Mouse (Mus musculus) forebrain, embryonic 11.5 days (tissue): ENCODE results near the gene Frmd4b. TPM values are rescaled to one million over a fixed set of nuclear protein-coding genes. Genes with fewer than 3 reads are reported as not detected.

Experiments
- ATAC-seq: fragments of 200-750 bp; cut with Nextera tagmentation; replicated peaks from 2 replicates; pipeline ENCODE4 v1.8.0; 2017; ENCODE audit warnings: moderate TSS enrichment; ENCODE audit not compliant: low FRiP score
- DNase-seq: peaks from one replicate; pipeline ENCODE4 v3.0.0-alpha.2; 2017; ENCODE audit warnings: low spot score
- H3K27ac ChIP-seq: fragments of 300-500 bp; sonication (generic); 2 replicates; pipeline ENCODE4 v1.5.1; 2014; ENCODE audit warnings: low read depth, low read length
- H3K27me3 ChIP-seq: fragments of 300-500 bp; sonication (generic); 2 replicates; pipeline ENCODE4 v1.6.1; 2014; ENCODE audit warnings: mild to moderate bottlenecking, low read length, mixed read lengths; ENCODE audit not compliant: control insufficient read depth, insufficient read depth
- H3K36me3 ChIP-seq: fragments of 300-500 bp; sonication (generic); 2 replicates; pipeline ENCODE4 v1.6.1; 2014; ENCODE audit warnings: mild to moderate bottlenecking, low read length, moderate library complexity, mixed read lengths; ENCODE audit not compliant: control insufficient read depth, insufficient read depth
- H3K4me1 ChIP-seq: fragments of 300-500 bp; sonication (generic); replicated peaks from 2 replicates; pipeline ENCODE4 v1.6.1; 2014; ENCODE audit warnings: low read length, mixed read lengths; ENCODE audit not compliant: control insufficient read depth, insufficient read depth
- H3K4me2 ChIP-seq: fragments of 300-500 bp; sonication (generic); 2 replicates; pipeline ENCODE4 v1.6.1; 2014; ENCODE audit warnings: low read depth, mild to moderate bottlenecking, low read length, moderate library complexity, mixed read lengths; ENCODE audit not compliant: severe bottlenecking
- H3K4me3 ChIP-seq: fragments of 300-500 bp; sonication (generic); 2 replicates; pipeline ENCODE4 v1.5.1; 2014; ENCODE audit warnings: low read depth, low read length
- H3K9ac ChIP-seq: fragments of 300-500 bp; sonication (generic); 2 replicates; pipeline ENCODE4 v1.6.1; 2014; ENCODE audit warnings: low read length
- H3K9me3 ChIP-seq: fragments of 300-500 bp; sonication (generic); 2 replicates; pipeline ENCODE4 v1.6.1; 2016; ENCODE audit warnings: low read length, mixed read lengths; ENCODE audit not compliant: control insufficient read depth
- WGBS: fragments of 180-500 bp; shearing (Covaris S2); extraction: QIAGEN DNeasy Blood & Tissue Kit; methylation state at CpG from one replicate; pipeline ENCODE4 v1.1.7; 2014; 5-methylcytosine and 5-hydroxymethylcytosine counted together
- polyA plus RNA-seq: library from polyadenylated mRNA; unstranded; fragments of >200 nt; fragmentation: Nextera tagmentation; extraction: Ambion mirVana; gene quantifications from 2 replicates; pipeline ENCODE4 v1.2.1, GENCODE M21; 2014

Frmd4b gene
- polyA plus RNA-seq, 1 experiment from 2014 or later = 35.7 TPM

DNA sequence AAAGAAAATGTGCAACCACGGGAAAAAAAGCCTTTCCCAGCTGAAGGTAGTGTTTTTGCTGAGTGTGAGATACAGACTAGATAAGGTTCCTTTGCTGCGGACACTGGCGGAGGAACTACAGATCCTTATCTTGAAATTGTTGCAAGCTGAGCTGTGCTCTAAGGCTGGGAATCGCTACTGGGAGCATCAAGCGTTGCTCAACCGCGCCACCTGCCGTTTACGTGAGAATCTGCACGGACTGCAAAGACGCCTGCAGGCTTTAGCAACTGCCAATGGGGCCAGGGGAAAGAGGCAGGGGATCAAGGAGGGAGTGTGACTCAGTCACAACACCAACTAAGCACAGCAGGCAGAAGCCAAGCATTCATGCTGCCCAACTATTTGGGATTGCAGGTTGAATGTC lies 94.2 kb downstream of the Frmd4b start:
- ATAC-seq (peak; percentile 57), DNase-seq (peak; percentile 93)
- Histone ChIP-seq H3K4me1 (peaks cover 11% of the 10 kb centered on the region; the same call in 1 of the 2 replicates), H3K9ac (no peak overlapping the region), H3K4me3 (no peak overlapping the region), H3K27me3 (no peaks in the 10 kb centered on the region; the same call in 1 of the 2 replicates), H3K27ac (no peak overlapping the region), H3K9me3 (no peaks in the 10 kb centered on the region), H3K4me2 (0 out of 2 replicates have a peak overlapping the region, but pooled peaks have one; percentile 15), H3K36me3 (no peaks in the 10 kb centered on the region)
- 3% methylated on average over 11 of the region's 11 CpGs for WGBS

DNA sequence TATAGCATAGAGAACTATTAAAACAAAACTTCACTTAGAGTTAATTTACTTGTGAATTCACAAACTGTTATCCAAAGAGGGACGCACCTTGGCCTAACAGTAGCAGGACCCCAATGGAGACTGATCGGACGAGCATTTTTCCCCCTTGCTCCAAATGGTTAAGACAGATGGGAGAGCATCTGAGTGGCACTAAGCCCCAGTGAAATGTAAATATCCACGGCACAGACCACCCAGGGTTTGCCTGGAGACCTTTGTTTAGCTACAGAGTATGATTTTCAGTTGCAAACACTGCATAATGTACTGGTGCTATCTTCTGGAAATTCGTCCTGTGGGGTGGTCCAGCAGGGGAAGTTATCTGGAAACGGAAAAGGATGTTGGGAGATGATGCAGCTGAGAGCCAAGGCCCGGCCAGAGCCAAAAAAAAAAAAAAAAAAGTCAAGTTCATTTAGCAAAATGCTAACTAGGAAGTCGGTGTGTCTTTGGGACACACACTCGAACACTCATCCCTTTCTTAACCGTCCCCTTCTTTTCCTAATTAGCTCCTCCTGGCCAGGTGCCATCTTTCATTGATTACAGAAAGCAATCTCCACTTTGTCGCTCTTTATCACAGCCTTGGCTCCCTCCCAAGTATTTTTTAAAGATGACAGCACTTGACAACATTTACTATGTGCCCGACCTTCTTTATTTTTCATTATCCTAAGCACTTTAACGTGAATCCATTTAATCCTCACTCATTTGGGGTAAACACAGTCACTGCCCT lies 95.9 kb downstream of the Frmd4b start:
- 61% methylated on average over 13 of the region's 13 CpGs for WGBS
- Histone ChIP-seq H3K4me3 (no peak overlapping the region), H3K4me1 (peaks cover 17% of the 10 kb centered on the region; the same call in 1 of the 2 replicates), H3K36me3 (no peaks in the 10 kb centered on the region), H3K4me2 (no peak overlapping the region), H3K9ac (no peak overlapping the region), H3K27me3 (no peaks in the 10 kb centered on the region), H3K27ac (no peak overlapping the region), H3K9me3 (no peaks in the 10 kb centered on the region)
- ATAC-seq (no peak), DNase-seq (no peak)

DNA sequence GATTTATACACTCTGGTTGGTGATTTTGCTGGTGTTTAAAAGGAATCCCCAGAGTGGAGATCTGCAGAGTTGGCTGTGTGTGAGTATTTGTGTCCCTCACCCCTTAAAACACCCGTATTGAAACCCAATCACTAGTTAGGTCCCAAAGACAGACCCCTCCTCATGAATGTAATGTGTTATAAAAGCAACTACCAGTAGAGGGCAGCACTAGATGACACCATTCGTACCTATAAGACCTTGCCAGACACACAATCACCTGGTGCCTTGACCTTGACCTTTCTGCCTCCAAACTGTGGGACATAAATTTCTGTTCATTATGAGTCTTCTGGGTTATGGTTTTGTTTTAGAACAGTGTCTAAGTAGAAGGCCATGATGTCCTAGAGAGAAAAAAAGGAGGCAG lies 96.8 kb downstream of the Frmd4b start:
- H3K9me3 ChIP-seq = no peaks in the 10 kb centered on the region
- ATAC-seq (no peak), DNase-seq (no peak)
- H3K4me3 ChIP-seq = no peak overlapping the region
- no peaks in the 10 kb centered on the region for H3K36me3 ChIP-seq
- no peak overlapping the region for H3K4me2 ChIP-seq
- H3K9ac ChIP-seq = no peak overlapping the region
- no peak overlapping the region for H3K27ac ChIP-seq
- WGBS = 37% methylated on average over 2 of the region's 2 CpGs
- no peaks in the 10 kb centered on the region for H3K27me3 ChIP-seq
- H3K4me1 ChIP-seq = peaks cover 17% of the 10 kb centered on the region; the same call in 1 of the 2 replicates

DNA sequence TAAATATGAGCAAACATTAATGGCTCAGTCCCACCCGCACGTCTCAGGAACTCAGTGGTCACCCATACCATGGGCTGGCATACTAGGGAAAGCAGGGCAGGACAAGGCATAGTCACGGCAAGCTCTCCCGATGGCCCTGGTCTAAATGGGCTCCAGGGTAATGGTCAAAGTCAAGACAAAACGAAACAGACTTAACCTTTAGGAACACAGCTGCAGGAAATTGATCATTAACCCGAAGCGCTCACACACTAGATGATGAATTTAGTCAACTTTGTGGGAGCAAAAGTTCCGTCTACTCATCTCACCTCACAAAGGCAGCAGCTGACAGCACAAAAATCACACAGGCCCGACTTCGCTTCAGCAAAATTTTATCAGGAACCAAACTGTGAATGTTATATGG lies 97.8 kb downstream of the Frmd4b start:
- Histone ChIP-seq H3K4me3 (no peak overlapping the region), H3K36me3 (no peaks in the 10 kb centered on the region), H3K9me3 (no peaks in the 10 kb centered on the region), H3K27me3 (no peaks in the 10 kb centered on the region), H3K27ac (no peak overlapping the region), H3K9ac (no peak overlapping the region), H3K4me2 (no peak overlapping the region), H3K4me1 (peaks cover 17% of the 10 kb centered on the region; the same call in 1 of the 2 replicates)
- 89% methylated on average over 10 of the region's 10 CpGs for WGBS
- ATAC-seq (no peak), DNase-seq (no peak)

DNA sequence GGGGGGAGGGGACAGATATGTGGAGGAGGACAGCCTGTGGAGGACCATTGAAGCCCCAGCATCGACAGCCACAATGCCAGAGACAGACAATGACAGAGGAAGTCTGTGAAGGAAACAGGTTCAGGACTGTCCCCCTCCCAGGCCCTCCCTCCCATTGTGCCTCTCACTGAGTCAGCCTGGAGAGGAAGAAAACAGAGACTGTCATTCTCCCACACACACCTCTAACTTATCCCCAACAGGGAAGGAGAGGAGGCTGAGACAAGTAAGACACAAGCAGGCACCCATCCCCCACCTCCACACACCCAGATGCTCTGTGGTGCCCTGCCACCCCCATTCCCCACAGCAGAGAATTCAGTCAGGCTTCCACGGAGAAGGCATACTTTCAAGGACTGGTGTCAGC lies 98.9 kb downstream of the Frmd4b start:
- Histone ChIP-seq H3K9me3 (no peaks in the 10 kb centered on the region), H3K4me3 (no peak overlapping the region), H3K9ac (no peak overlapping the region), H3K4me2 (no peak overlapping the region), H3K27me3 (no peaks in the 10 kb centered on the region), H3K4me1 (peaks cover 16% of the 10 kb centered on the region; the same call in 1 of the 2 replicates), H3K27ac (no peak overlapping the region), H3K36me3 (no peaks in the 10 kb centered on the region)
- ATAC-seq = no peak
- no peak for DNase-seq
- WGBS = 18% methylated on average over 2 of the region's 2 CpGs

DNA sequence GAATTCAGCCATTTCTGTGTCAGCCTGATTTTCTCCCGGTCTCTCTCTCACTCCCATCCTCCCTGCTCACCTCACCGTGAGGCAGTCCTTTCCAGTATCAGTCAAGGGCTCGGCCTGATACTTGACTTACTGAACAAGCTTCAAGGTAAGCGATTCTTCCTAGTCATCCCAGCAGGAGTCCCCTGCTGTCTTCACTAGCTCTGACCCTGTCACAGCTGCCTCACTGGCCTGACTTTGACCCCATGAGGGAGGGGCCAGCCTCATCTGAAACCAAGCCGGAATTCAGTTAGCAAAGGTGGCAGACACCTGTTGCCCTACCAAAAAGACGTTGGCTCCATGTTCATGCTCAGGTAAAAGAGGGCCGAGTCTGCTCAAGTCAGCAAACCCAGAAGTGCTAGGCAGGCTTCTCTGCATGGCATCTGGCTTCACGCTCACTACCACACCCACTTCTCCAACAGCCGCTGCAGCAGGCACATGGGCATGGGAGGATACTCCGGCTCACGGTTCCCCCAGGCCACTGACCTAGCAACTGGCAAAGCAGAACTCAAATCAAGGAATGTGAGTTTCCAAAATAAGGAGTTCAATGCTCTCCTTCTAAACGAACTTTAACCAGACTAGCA lies 99.6 kb downstream of the Frmd4b start:
- H3K4me1 ChIP-seq = peaks cover 14% of the 10 kb centered on the region; the same call in 1 of the 2 replicates
- no peak for DNase-seq
- WGBS = 59% methylated on average over 12 of the region's 12 CpGs
- ATAC-seq = no peak
- H3K9me3 ChIP-seq = no peaks in the 10 kb centered on the region
- no peak overlapping the region for H3K9ac ChIP-seq
- no peak overlapping the region for H3K4me3 ChIP-seq
- H3K27ac ChIP-seq = no peak overlapping the region
- no peaks in the 10 kb centered on the region for H3K36me3 ChIP-seq
- H3K27me3 ChIP-seq = no peaks in the 10 kb centered on the region
- H3K4me2 ChIP-seq = no peak overlapping the region

DNA sequence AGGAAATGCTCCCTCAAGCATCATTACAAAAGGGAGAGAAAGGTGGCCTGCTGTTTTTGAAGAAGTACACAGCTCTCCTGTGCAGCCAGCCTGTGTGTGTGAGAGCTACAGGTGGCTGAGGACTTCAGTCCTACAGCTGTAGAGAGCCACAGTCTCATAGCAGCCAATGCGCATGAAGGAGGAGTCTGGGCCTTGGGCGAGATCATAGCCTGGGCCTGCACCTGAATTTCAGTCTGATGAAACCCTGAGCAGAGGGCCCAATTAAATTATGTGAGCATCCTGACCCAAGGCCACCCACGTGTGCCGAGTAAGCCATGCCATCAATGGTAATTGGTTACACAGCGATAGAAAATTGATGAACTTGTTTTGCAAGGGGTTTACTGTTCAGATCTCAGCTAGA lies 100.4 kb downstream of the Frmd4b start:
- no peak overlapping the region for H3K9ac ChIP-seq
- no peaks in the 10 kb centered on the region for H3K27me3 ChIP-seq
- no peak for ATAC-seq
- H3K36me3 ChIP-seq = no peaks in the 10 kb centered on the region
- no peak overlapping the region for H3K4me2 ChIP-seq
- no peaks in the 10 kb centered on the region for H3K9me3 ChIP-seq
- DNase-seq = no peak
- WGBS = 88% methylated on average over 5 of the region's 5 CpGs
- H3K27ac ChIP-seq = no peak overlapping the region
- H3K4me1 ChIP-seq = peaks cover 14% of the 10 kb centered on the region; the same call in 1 of the 2 replicates
- H3K4me3 ChIP-seq = no peak overlapping the region

DNA sequence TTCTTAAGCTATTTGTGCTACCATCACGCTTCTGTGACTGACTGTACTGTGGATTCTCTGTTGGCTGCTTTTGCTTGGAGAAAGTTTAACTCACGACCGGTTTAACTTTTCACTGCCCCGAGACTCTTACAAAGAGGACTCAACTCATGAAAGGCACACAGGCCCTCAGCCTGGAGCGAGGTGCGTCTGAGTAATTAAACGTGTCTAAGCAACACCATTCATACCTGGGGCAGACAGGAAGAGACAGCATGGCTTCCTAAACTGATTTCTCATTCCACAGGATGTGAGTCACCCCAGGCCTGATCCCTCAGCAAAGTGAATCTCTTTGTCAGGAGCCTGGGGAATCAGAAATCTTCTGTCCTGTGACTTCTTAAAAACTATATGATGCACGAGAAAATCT lies 106.6 kb downstream of the Frmd4b start:
- H3K9me3 ChIP-seq = no peaks in the 10 kb centered on the region
- no peaks in the 10 kb centered on the region for H3K36me3 ChIP-seq
- no peak for DNase-seq
- ATAC-seq = no peak
- H3K4me1 ChIP-seq = no peaks in the 10 kb centered on the region
- H3K27ac ChIP-seq = no peak overlapping the region
- H3K27me3 ChIP-seq = no peaks in the 10 kb centered on the region
- 55% methylated on average over 8 of the region's 8 CpGs for WGBS
- no peak overlapping the region for H3K4me2 ChIP-seq
- no peak overlapping the region for H3K9ac ChIP-seq
- H3K4me3 ChIP-seq = no peak overlapping the region
